Mouse (Mus musculus): Measurements from ENCODE around the gene Raver1. TPM values are rescaled to one million over a fixed set of nuclear protein-coding genes. Genes with fewer than 3 reads are reported as not detected.

Gene Raver1
- total and polyA plus RNA-seq, 3 experiments = 26.3 to 29.1 (median 27.9) TPM

DNA sequence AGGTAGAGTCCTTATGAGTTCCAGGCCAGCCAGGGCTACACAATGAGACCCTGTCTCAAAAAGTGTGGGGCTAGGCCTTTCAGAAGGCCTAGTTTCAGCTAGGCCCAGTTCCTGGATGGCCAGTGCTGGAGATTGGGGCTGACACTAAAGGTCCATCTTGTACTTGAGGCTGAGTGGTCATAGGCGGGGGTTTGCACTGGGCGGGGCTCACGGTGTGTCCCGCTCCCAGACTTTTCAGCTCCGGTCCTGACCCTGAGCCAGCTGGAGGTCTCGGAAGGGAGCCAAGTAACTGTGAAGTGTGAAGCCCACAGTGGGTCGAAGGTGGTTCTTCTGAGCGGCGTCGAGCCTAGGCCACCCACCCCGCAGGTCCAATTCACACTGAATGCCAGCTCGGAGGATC lies 65.0 kb downstream of the Raver1 start:
- no peak for TF ChIP-seq CTCF (IDR thresholded peaks at IDR 0.05)
- no peak for TF ChIP-seq EP300 (IDR thresholded peaks at IDR 0.05; ENCODE audit: insufficient read depth, low read depth, low read length)
- TF ChIP-seq POLR2A (IDR thresholded peaks at IDR 0.05; ENCODE audit: insufficient read depth, low read depth, low read length) = no peak
- intact Hi-C loops (cut with DNase I) = loop anchor here (5.0 kb wide), 1 partner anchor 125 kb away; no protein-coding TSS in a partner anchor
- H3K4me1 ChIP-seq (ENCODE audit: control insufficient read depth, insufficient read depth, low read length) = peaks cover 3% of the 10 kb centered on the region
- DNase-seq = no peak
- no peak overlapping the region for H3K27ac ChIP-seq
- WGBS = 85% methylated on average over 12 of the region's 12 CpGs
- H3K79me2 ChIP-seq (replicated peaks; ENCODE audit: control insufficient read depth, insufficient read depth, low read length) = no peaks in the 10 kb centered on the region
- H3K27me3 ChIP-seq (ENCODE audit: control insufficient read depth, insufficient read depth, low read length) = no peaks in the 10 kb centered on the region
- H3K9ac ChIP-seq (ENCODE audit: low read depth, low read length) = no peak overlapping the region
- no peaks in the 10 kb centered on the region for H3K36me3 ChIP-seq (ENCODE audit: control insufficient read depth, insufficient read depth, low read length)
- no peak overlapping the region for H3K4me3 ChIP-seq

DNA sequence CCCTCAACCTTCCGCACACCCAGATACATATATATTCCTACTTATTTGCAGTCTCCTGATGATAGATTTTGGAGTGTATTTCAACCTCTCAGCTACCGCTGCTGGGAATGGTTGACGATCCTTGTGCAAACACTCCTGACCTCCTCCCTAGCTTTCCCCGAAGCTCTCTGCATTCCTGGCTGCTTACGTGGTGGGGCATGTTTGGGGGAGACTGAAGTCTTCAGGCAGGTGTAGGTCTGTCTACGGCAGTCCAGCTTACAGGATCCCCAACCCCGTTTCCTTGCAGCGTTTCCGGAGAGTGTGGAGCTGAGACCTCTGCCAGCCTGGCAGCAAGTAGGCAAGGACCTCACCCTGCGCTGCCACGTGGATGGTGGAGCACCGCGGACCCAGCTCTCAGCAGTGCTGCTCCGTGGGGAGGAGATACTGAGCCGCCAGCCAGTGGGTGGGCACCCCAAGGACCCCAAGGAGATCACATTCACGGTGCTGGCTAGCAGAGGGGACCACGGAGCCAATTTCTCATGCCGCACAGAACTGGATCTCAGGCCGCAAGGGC lies 66.5 kb downstream of the Raver1 start:
- no peaks in the 10 kb centered on the region for H3K36me3 ChIP-seq (ENCODE audit: control insufficient read depth, insufficient read depth, low read length)
- no peak for DNase-seq
- TF ChIP-seq POLR2A (IDR thresholded peaks at IDR 0.05; ENCODE audit: insufficient read depth, low read depth, low read length) (no peak), EP300 (IDR thresholded peaks at IDR 0.05; ENCODE audit: insufficient read depth, low read depth, low read length) (no peak), CTCF (IDR thresholded peaks at IDR 0.05) (no peak)
- H3K4me3 ChIP-seq = no peak overlapping the region
- no peaks in the 10 kb centered on the region for H3K27me3 ChIP-seq (ENCODE audit: control insufficient read depth, insufficient read depth, low read length)
- no peak overlapping the region for H3K27ac ChIP-seq
- 78% methylated on average over 19 of the region's 19 CpGs for WGBS
- intact Hi-C loops (cut with DNase I) = loop anchor here (5.0 kb wide), 1 partner anchor 123 kb away; no protein-coding TSS in a partner anchor
- H3K79me2 ChIP-seq (replicated peaks; ENCODE audit: control insufficient read depth, insufficient read depth, low read length) = no peaks in the 10 kb centered on the region
- H3K4me1 ChIP-seq (ENCODE audit: control insufficient read depth, insufficient read depth, low read length) = peaks cover 3% of the 10 kb centered on the region
- no peak overlapping the region for H3K9ac ChIP-seq (ENCODE audit: low read depth, low read length)

Small RNAs within 50 kb of the gene (microRNA-seq; reads per million reads assigned to microRNA genes)
- 0 reads per million in 2 experiments for gene Mir1900
- gene Mir7082 = 0 to 0.56 reads per million in 2 experiments

Other genes starting within 250 kb of the Raver1 start
- 1 to 10 TPM; 3.9 to 4.3 TPM for gene A230050P20Rik, start 223.4 kb downstream of the Raver1 start, total RNA-seq (2021)
- 16.4 and 21.2 TPM in 2 replicates for gene A230050P20Rik, start 223.4 kb downstream of the Raver1 start, polyA plus RNA-seq (2012; rRNA removed)
- 1 to 10 TPM; 3.9 to 4.0 TPM for gene Angptl6, start 212.3 kb downstream of the Raver1 start, total RNA-seq (2021)
- 4.0 and 5.4 TPM in 2 replicates for gene Angptl6, start 212.3 kb downstream of the Raver1 start, polyA plus RNA-seq (2012; rRNA removed)
- 1 to 10 TPM; 5.9 to 6.7 TPM for gene Ppan, start 203.8 kb downstream of the Raver1 start, total RNA-seq (2021)
- gene Ppan, start 203.8 kb downstream of the Raver1 start, polyA plus RNA-seq (2012; rRNA removed) = 11.9 and 18.8 TPM in 2 replicates
- gene Eif3g, start 193.4 kb downstream of the Raver1 start, total RNA-seq (2021) = 100 to 1,000 TPM; 101 to 113 TPM
- gene Eif3g, start 193.4 kb downstream of the Raver1 start, polyA plus RNA-seq (2012; rRNA removed) = 69.6 and 69.9 TPM in 2 replicates
- 10 to 100 TPM; 11.1 to 11.6 TPM for gene Dnmt1, start 132.1 kb downstream of the Raver1 start, total RNA-seq (2021)
- gene Dnmt1, start 132.1 kb downstream of the Raver1 start, polyA plus RNA-seq (2012; rRNA removed) = 9.1 and 11.7 TPM in 2 replicates
- gene S1pr2, start 115.2 kb downstream of the Raver1 start, total RNA-seq (2021) = 1 to 10 TPM; 2.8 to 3.2 TPM
- gene S1pr2, start 115.2 kb downstream of the Raver1 start, polyA plus RNA-seq (2012; rRNA removed) = 4.2 and 6.1 TPM in 2 replicates
- 100 to 1,000 TPM; 124 to 130 TPM for gene Mrpl4, start 89.3 kb downstream of the Raver1 start, total RNA-seq (2021)
- gene Mrpl4, start 89.3 kb downstream of the Raver1 start, polyA plus RNA-seq (2012; rRNA removed) = 173 and 226 TPM in 2 replicates
- 1 to 10 TPM; 7.6 to 9.2 TPM for gene Icam1, start 76.0 kb downstream of the Raver1 start, total RNA-seq (2021)
- gene Icam1, start 76.0 kb downstream of the Raver1 start, polyA plus RNA-seq (2012; rRNA removed) = 12.4 and 15.3 TPM in 2 replicates
- gene Icam4, start 62.6 kb downstream of the Raver1 start, total RNA-seq (2021) = 1 to 10 TPM in 1 of 2 experiments, under 1 TPM in 1; 0.84 to 1.0 TPM
- 0.70 and 1.4 TPM in 2 replicates for gene Icam4, start 62.6 kb downstream of the Raver1 start, polyA plus RNA-seq (2012; rRNA removed)
- gene Icam5, start 59.9 kb downstream of the Raver1 start, total RNA-seq (2021) = not detected
- 0.06 and 0.08 TPM in 2 replicates for gene Icam5, start 59.9 kb downstream of the Raver1 start, polyA plus RNA-seq (2012; rRNA removed)
- not detected for gene Zglp1, start 24.9 kb downstream of the Raver1 start, total RNA-seq (2021)
- not detected in 2 replicates for gene Zglp1, start 24.9 kb downstream of the Raver1 start, polyA plus RNA-seq (2012; rRNA removed)
- under 1 TPM in 1 of 2 experiments, not detected in 1; 0.30 TPM for gene Gm49373, start 18.9 kb downstream of the Raver1 start, total RNA-seq (2021)
- gene Gm49373, start 18.9 kb downstream of the Raver1 start, polyA plus RNA-seq (2012; rRNA removed) = 0.27 and 0.32 TPM in 2 replicates
- 10 to 100 TPM; 35.8 to 41.4 TPM for gene Fdx1l, start 18.4 kb downstream of the Raver1 start, total RNA-seq (2021)
- gene Fdx1l, start 18.4 kb downstream of the Raver1 start, polyA plus RNA-seq (2012; rRNA removed) = 48.3 and 51.1 TPM in 2 replicates
- under 1 TPM; 0.31 to 0.34 TPM for gene Gm38431, start within 50 bp of the Raver1 start, total RNA-seq (2021)
- gene Gm38431, start within 50 bp of the Raver1 start, polyA plus RNA-seq (2012; rRNA removed) = 2.0 and 2.3 TPM in 2 replicates
- 1 to 10 TPM; 7.3 to 8.1 TPM for gene Tyk2, start 39.2 kb upstream of the Raver1 start, total RNA-seq (2021)
- gene Tyk2, start 39.2 kb upstream of the Raver1 start, polyA plus RNA-seq (2012; rRNA removed) = 13.5 and 13.7 TPM in 2 replicates
- 100 to 1,000 TPM; 150 to 162 TPM for gene Cdc37, start 58.0 kb upstream of the Raver1 start, total RNA-seq (2021)
- gene Cdc37, start 58.0 kb upstream of the Raver1 start, polyA plus RNA-seq (2012; rRNA removed) = 62.3 and 96.1 TPM in 2 replicates
- gene Pde4a, start 73.7 kb upstream of the Raver1 start, total RNA-seq (2021) = 10 to 100 TPM; 58.9 to 60.0 TPM
- 57.2 and 68.9 TPM in 2 replicates for gene Pde4a, start 73.7 kb upstream of the Raver1 start, polyA plus RNA-seq (2012; rRNA removed)
- gene Keap1, start 147.4 kb upstream of the Raver1 start, total RNA-seq (2021) = 10 to 100 TPM; 37.6 to 47.2 TPM
- gene Keap1, start 147.4 kb upstream of the Raver1 start, polyA plus RNA-seq (2012; rRNA removed) = 40.4 and 46.0 TPM in 2 replicates
- 1 to 10 TPM; 1.2 to 1.3 TPM for gene S1pr5, start 156.4 kb upstream of the Raver1 start, total RNA-seq (2021)
- 0.73 and 1.5 TPM in 2 replicates for gene S1pr5, start 156.4 kb upstream of the Raver1 start, polyA plus RNA-seq (2012; rRNA removed)
- gene Atg4d, start 173.3 kb upstream of the Raver1 start, total RNA-seq (2021) = 100 to 1,000 TPM in 1 of 2 experiments, 10 to 100 TPM in 1; 88.7 to 100 TPM
- 60.8 and 72.6 TPM in 2 replicates for gene Atg4d, start 173.3 kb upstream of the Raver1 start, polyA plus RNA-seq (2012; rRNA removed)
- gene Kri1, start 196.0 kb upstream of the Raver1 start, total RNA-seq (2021) = 10 to 100 TPM; 16.3 to 16.8 TPM
- 10.5 and 12.8 TPM in 2 replicates for gene Kri1, start 196.0 kb upstream of the Raver1 start, polyA plus RNA-seq (2012; rRNA removed)
- 10 to 100 TPM; 11.3 to 15.0 TPM for gene Cdkn2d, start 199.4 kb upstream of the Raver1 start, total RNA-seq (2021)
- gene Cdkn2d, start 199.4 kb upstream of the Raver1 start, polyA plus RNA-seq (2012; rRNA removed) = 25.0 and 32.9 TPM in 2 replicates
- not detected for gene Ap1m2, start 220.3 kb upstream of the Raver1 start, total RNA-seq (2021)
- 1.0 TPM in 1 of 2 replicates, not detected in the other for gene Ap1m2, start 220.3 kb upstream of the Raver1 start, polyA plus RNA-seq (2012; rRNA removed)
- 10 to 100 TPM; 77.0 to 89.5 TPM for gene Slc44a2, start 228.7 kb upstream of the Raver1 start, total RNA-seq (2021)
- 86.8 and 148 TPM in 2 replicates for gene Slc44a2, start 228.7 kb upstream of the Raver1 start, polyA plus RNA-seq (2012; rRNA removed)

All from heart, adult 2 months (tissue).